Mouse (Mus musculus) urinary bladder, postnatal 10 days (tissue): ENCODE data around the gene Zfp462.

Experiments used
- DNase-seq: peaks from one replicate; pipeline ENCODE4 v3.0.0; 2022; ENCODE audit warnings: low spot score

Gene Zfp462

GRCm38 (mm10) chr4:54996064-54996463 lies 51.2 kb downstream of the Zfp462 start:
- DNase-seq, result no peak

- no peak for DNase-seq
These were observed 53.4 kb downstream of the Zfp462 start for GRCm38 (mm10) chr4:54998146-54998841.

GRCm38 (mm10) chr4:54999556-54999955 lies 54.7 kb downstream of the Zfp462 start:
- no peak for DNase-seq

- no peak for DNase-seq
These were observed 56.5 kb downstream of the Zfp462 start for GRCm38 (mm10) chr4:55001386-55001785.

GRCm38 (mm10) chr4:55003128-55003527 lies 58.3 kb downstream of the Zfp462 start:
- no peak for DNase-seq

GRCm38 (mm10) chr4:55005066-55005465 lies 60.2 kb downstream of the Zfp462 start:
- no peak for DNase-seq

GRCm38 (mm10) chr4:55005521-55005969 lies 60.7 kb downstream of the Zfp462 start:
- no peak for DNase-seq

- DNase-seq, result no peak
These were observed 61.2 kb downstream of the Zfp462 start for GRCm38 (mm10) chr4:55006024-55006423.

- DNase-seq, result no peak
These were observed 63.8 kb downstream of the Zfp462 start for GRCm38 (mm10) chr4:55008616-55009015.

- no peak for DNase-seq
These were observed 66.5 kb downstream of the Zfp462 start for GRCm38 (mm10) chr4:55011391-55011790.

GRCm38 (mm10) chr4:55013563-55014248 lies 68.9 kb downstream of the Zfp462 start:
- no peak for DNase-seq

GRCm38 (mm10) chr4:55014731-55015463 lies 70.0 kb downstream of the Zfp462 start:
- no peak for DNase-seq

GRCm38 (mm10) chr4:55015517-55015916 lies 70.7 kb downstream of the Zfp462 start:
- no peak for DNase-seq

GRCm38 (mm10) chr4:55026109-55026646 lies 81.3 kb downstream of the Zfp462 start:
- DNase-seq, result no peak

GRCm38 (mm10) chr4:55030401-55030800 lies 85.6 kb downstream of the Zfp462 start:
- no peak for DNase-seq

- DNase-seq, result no peak
These were observed 87.6 kb downstream of the Zfp462 start for GRCm38 (mm10) chr4:55032317-55032930.

- DNase-seq, result no peak
These were observed 88.6 kb downstream of the Zfp462 start for GRCm38 (mm10) chr4:55033452-55033851.

- no peak for DNase-seq
These were observed 93.3 kb downstream of the Zfp462 start for GRCm38 (mm10) chr4:55038139-55038538.

- no peak for DNase-seq
These were observed 95.6 kb downstream of the Zfp462 start for GRCm38 (mm10) chr4:55040258-55040964.

- no peak for DNase-seq
These were observed 96.4 kb downstream of the Zfp462 start for GRCm38 (mm10) chr4:55041106-55041730.

- no peak for DNase-seq
These were observed 97.7 kb downstream of the Zfp462 start for GRCm38 (mm10) chr4:55042573-55042972.
